29 mouse cellular contexts compared by ENCODE assay signal in genomic region chr9:67604940-67605339, GRCm38 (mm10). TPM values are rescaled to one million over a fixed set of nuclear protein-coding genes. Genes with fewer than 3 reads are reported as not detected.
DNase-seq lines count a peak whose midpoint lies in the region; ATAC-seq and TF ChIP-seq lines count a peak whose summit lies in the region.
"Had no signal": no experiment of that assay in that cellular context is flagged by ENCODE, and none has a peak within 500 bp of the region (broad histone marks: within the 10 kb centered on the region; RNA-seq: fewer than 3 reads in every experiment).

No protein-coding gene starts in this region.

- no peak overlapping the region for H3K9ac ChIP-seq in kidney, embryonic 15.5 days
- H3K9ac ChIP-seq: embryonic facial prominence, embryonic 13.5 days; embryonic facial prominence, embryonic 15.5 days; forebrain, embryonic 12.5 days had no signal

- intact Hi-C loops in gastrocnemius, adult 2 months (cut with DNase I) = no loop called here

- ATAC-seq in kidney, embryonic 15.5 days (replicated peaks; ENCODE audit: low FRiP score) = no peak
- no peak for ATAC-seq in cerebellum, adult (ENCODE audit: insufficient number of reproducible peaks, low FRiP score, low TSS enrichment)
- ATAC-seq: activated CD4-positive, CD25-positive, alpha-beta regulatory T cell, adult 4 months; CD4-positive, CD25-positive, alpha-beta regulatory T cell, adult 4 months; forebrain, embryonic 14.5 days; forebrain, embryonic 16.5 days; Patski had no signal

- no peak overlapping the region for H3K4me3 ChIP-seq in gastrocnemius, adult 2 months
- no peak overlapping the region for H3K4me3 ChIP-seq in kidney, embryonic 15.5 days (replicated peaks)
- H3K4me3 ChIP-seq in limb, embryonic 10.5 days = no peak overlapping the region
- H3K4me3 ChIP-seq: embryonic facial prominence, embryonic 13.5 days; embryonic facial prominence, embryonic 15.5 days; erythroblast, embryonic 14.5 days; forebrain, embryonic 10.5 days; forebrain, embryonic 12.5 days had no signal

- TF ChIP-seq CTCF in gastrocnemius, adult 2 months (IDR thresholded peaks at IDR 0.05) = no peak

- peak overlapping the region; percentile 35; the same call in 1 of the 2 replicates for H3K27ac ChIP-seq in gastrocnemius, adult 2 months
- peak overlapping the region; percentile 72; the same call in 1 of the 2 replicates for H3K27ac ChIP-seq in kidney, embryonic 15.5 days
- peak overlapping the region; percentile 79 for H3K27ac ChIP-seq in limb, embryonic 10.5 days
- H3K27ac ChIP-seq: embryonic facial prominence, embryonic 13.5 days; embryonic facial prominence, embryonic 15.5 days; forebrain, embryonic 10.5 days; forebrain, embryonic 12.5 days had no signal

- no peak for DNase-seq in gastrocnemius, adult 2 months
- no peak for DNase-seq in gastrocnemius, adult 8-10 months (ENCODE audit: low spot score in 2 of 2)
- DNase-seq in kidney, adult 18-20 months = no peak
- DNase-seq in limb, embryonic 10.5 days (ENCODE audit: low spot score) = no peak
- DNase-seq: adrenal gland, adult 8-10 months; adrenal gland, postnatal 14 days; adrenal gland, postnatal 36 days; B cell, adult 2 months; cerebellum, adult 11 months; cerebellum, adult 18-20 months; cerebellum, adult 8-10 months; cerebellum, adult 9-11 months; cerebellum, postnatal 14 days; cerebellum, postnatal 36 days; embryo, embryonic 11 days had no signal

- H3K9me3 ChIP-seq in kidney, embryonic 15.5 days (replicated peaks) = no peaks in the 10 kb centered on the region
- H3K9me3 ChIP-seq in limb, embryonic 10.5 days (replicated peaks) = no peaks in the 10 kb centered on the region
- H3K9me3 ChIP-seq: embryonic facial prominence, embryonic 13.5 days; embryonic facial prominence, embryonic 15.5 days; forebrain, embryonic 10.5 days; forebrain, embryonic 12.5 days had no signal

- H3K4me2 ChIP-seq in kidney, embryonic 15.5 days = no peak overlapping the region
- H3K4me2 ChIP-seq: embryonic facial prominence, embryonic 13.5 days; embryonic facial prominence, embryonic 15.5 days; forebrain, embryonic 12.5 days had no signal

- no peaks in the 10 kb centered on the region for H3K36me3 ChIP-seq in kidney, embryonic 15.5 days
- no peaks in the 10 kb centered on the region for H3K36me3 ChIP-seq in limb, embryonic 10.5 days
- H3K36me3 ChIP-seq: embryonic facial prominence, embryonic 13.5 days; embryonic facial prominence, embryonic 15.5 days; forebrain, embryonic 10.5 days; forebrain, embryonic 12.5 days; G1E had no signal

- H3K27me3 ChIP-seq in kidney, embryonic 15.5 days = no peaks in the 10 kb centered on the region
- H3K27me3 ChIP-seq in limb, embryonic 10.5 days (ENCODE audit: low read depth, poor library complexity, severe bottlenecking) = no peaks in the 10 kb centered on the region
- H3K27me3 ChIP-seq: CH12.LX; embryonic facial prominence, embryonic 13.5 days; embryonic facial prominence, embryonic 15.5 days; forebrain, embryonic 12.5 days; Patski had no signal

- peaks cover 25% of the 10 kb centered on the region for H3K4me1 ChIP-seq in kidney, embryonic 15.5 days
- peaks cover 54% of the 10 kb centered on the region for H3K4me1 ChIP-seq in limb, embryonic 10.5 days
- H3K4me1 ChIP-seq: forebrain, embryonic 12.5 days had no signal

RNA-seq across cellular contexts. Expression of gene Tln2, which starts 45.4 kb away (rescaled TPM):
- total RNA-seq in gastrocnemius, adult 2 months (2021) = 10 to 100 TPM; 82.5 to 83.1 TPM
- total RNA-seq in gastrocnemius, adult 8-10 months (2022) = 10 to 100 TPM; 70.6 to 93.7 (median 76.7) TPM
- polyA plus RNA-seq in kidney, embryonic 15.5 days (2015; fragmentation: Nextera tagmentation; extraction: Ambion mirVana) = 20.8 and 21.1 TPM in 2 replicates
- 40.2 and 41.5 TPM in 2 replicates for polyA plus RNA-seq in limb, embryonic 10.5 days (2016; fragmentation: Nextera tagmentation; extraction: Ambion mirVana)
